Mouse (Mus musculus): ENCODE measurements around the gene Mob1a.

Mob1a gene

DNA sequence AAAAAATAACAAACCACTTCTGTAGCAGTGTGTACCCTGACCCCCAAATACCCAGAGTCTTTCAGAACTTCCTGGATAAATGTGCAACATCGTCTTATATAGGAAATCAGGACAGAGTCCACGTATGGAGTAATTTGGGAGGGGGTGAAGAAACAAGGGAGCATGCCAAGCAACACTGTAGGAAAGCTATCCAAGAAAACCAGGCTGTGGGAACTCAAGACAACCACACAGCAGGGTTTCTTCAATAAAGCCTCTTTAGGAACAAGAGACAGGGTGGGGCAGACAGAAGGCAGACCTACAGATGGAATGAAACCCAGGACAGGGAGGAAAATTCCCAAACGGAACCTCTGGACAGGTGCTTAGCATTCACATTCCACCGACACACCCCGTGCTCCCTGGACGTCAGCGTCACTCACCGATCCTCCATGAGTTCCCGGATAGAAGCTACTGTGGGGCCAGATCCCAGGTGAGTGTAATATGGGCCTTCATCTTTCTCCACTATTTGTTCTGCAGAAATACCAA, 59.8 kb downstream of the Mob1a start:
- no peak for DNase-seq (ENCODE audit: low spot score in 2 of 2)

DNA sequence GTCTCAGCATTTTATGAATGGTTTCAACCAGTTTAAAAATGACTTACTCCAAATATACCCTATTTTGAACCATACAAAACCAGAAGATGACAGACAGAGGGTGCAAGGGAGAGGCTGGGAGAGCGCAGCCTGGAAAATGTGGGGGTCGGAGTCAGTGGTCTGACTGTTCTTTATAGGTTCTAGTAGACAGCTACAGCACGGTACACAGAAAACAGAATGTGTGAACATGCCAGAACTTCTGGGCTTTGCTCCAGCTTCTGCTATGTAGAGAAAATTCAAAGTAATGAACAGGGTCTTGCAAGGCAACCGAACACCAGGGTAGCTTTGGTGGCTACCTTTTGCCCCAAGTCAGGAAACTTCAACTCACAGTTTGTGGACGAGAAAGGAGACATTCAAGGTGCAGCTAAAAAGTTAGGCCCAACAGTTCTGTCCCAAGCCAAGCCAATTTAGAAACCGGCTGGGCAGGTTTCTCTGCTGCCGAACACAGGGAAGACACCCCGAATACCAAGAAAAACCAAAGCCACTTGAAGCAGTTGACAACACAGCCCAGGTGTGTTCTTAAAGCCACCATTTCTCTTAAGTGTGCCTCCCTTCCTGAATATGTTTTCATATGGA, 66.5 kb downstream of the Mob1a start:
- no peak for DNase-seq (ENCODE audit: low spot score in 2 of 2)
